Mouse (Mus musculus) mature B cell (primary cell): ENCODE data around the gene Stip1.

ENCODE experiments used
- in situ Hi-C: fragments of 300-500 bp; cut with MboI; formaldehyde crosslinking; loops from 2 replicates; pipeline ENCODE4 v1.14.3; 2019

The Stip1 gene

DNA sequence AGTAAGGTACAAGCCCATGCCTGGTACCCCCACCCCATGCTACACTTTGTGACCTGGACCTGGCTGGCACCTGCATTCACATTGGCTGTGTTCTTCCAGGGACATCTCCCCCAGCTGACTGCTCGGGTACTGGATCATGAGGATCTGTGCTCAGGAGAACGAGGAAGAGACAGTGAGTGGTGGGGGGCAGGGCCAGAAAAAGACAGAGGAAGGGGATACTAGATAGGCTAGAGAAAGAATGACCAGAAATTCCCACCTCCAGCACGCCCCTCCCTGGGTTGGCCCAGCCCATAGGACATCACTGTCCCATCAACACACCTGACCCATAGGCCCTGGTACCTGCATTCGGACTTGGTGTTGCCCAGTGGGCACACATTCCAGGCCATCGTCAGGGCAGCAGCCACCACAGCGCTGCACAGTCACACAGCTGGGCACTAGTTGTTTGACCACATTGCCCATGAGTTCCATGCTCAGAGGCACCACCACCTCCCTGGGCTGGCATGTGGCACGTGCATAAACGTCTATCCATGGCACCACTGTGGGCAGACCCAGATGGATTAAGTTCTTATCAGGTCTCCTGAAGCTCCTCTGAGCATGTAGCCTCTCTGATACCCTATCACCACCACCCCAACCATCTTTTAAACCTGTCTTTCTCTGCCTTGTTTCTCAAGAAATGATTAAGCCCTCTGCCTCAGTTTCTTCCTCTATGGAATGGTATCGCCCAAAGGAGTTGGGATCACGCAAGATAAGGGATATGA lies 53.6 kb downstream of the Stip1 start:
- in situ Hi-C loops: no loop called here

DNA sequence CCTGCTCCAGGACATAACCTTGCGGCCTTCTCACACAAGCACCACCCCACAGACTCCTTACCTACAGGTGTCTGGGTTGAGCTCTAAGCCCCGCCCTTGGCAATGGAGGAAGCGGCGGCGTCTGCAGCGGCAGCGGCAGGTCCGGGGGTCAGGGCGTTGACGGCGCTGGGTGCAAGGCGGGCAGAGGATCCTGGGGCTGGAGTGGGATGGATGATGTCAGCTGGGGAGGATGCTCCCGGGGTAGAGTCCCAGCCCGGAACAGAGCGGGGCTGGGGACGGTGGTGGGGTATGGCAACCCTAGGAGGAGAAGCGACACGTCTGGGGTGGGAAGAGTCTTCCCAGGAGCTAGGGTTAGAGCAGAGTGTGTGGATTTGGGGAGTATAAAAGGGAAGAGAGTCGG lies 54.5 kb downstream of the Stip1 start:
- in situ Hi-C loops: no loop called here

DNA sequence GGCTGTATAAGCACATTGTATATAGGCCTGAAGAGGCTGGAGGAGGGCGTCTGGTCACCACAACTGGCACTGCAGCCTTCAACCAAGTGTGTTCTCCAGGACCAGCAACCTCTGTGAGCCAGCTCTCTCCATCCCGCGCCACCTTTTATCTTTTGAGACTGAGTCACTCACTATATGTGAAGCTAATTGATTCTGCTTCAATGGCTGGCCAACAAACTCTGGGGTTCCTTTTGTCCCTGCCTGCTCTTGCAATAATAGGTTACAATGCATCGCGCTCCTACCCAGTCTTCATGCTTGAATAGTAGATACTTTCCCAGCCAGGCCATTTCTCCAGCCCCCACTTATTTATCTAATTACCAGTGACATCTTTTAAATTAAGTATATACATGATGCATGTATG lies 56.1 kb downstream of the Stip1 start:
- in situ Hi-C loops: no loop called here

DNA sequence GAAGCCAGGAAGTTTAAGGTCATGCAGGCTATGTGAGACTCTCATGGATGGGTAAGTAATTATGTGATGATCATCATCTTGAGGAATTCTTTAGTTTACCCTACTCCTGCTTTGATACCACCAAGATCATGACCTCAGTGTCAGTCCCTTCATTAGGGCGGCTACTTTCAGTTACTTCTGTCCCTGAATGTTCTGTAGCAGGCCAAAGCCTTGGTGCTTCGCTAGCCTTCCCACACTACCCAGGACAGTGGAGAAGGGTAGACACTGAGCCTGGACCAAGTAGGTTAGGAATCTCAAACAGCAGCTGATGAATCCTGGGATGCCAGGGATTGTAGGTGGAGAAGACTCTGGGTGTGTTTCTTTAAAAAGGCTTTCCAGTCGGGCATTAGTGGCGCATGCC lies 58.3 kb downstream of the Stip1 start:
- in situ Hi-C loops: no loop called here

DNA sequence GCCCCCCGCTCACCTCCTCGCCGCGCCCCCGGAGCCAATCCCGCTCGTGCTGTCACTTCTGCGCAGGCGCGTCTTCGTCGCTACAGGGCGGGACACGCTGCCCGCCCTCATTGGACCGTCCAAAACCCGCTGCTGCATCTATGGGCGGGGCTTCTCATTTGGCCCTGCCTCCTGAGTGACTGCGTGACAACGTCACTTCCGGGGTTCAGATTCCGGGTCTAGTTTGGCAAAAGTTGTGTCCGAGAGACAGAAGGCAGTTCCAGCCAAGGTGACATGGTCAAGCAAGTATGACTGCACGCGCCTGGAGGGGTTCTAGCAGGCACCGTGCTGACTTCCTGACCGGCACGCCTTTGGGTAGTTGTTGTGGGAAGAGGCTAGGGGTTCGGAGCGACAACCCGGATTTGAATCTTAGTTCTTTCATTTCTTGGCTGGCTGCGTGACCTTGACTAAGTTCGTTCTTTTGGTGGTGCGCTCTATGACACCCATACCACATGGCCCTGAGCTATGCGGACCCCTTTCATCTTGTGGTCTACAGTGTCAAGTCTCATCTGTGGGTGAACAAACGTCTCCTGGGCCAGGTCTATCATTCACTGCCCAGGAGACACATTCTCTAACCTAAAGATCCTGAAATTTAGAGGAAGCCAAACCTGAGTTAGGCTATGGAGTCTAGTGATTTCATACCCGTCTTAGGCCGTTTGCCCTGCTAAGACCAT lies 59.2 kb downstream of the Stip1 start, which contains the start of gene Fkbp2:
Fkbp2 (minus strand) TSS at position 121 of the 713 bp plus-strand sequence.
- in situ Hi-C loops: no loop called here

- in situ Hi-C loops: no loop called here
Measured at GRCm38 (mm10) chr19:6979486-6980380, 60.0 kb downstream of the Stip1 start.

DNA sequence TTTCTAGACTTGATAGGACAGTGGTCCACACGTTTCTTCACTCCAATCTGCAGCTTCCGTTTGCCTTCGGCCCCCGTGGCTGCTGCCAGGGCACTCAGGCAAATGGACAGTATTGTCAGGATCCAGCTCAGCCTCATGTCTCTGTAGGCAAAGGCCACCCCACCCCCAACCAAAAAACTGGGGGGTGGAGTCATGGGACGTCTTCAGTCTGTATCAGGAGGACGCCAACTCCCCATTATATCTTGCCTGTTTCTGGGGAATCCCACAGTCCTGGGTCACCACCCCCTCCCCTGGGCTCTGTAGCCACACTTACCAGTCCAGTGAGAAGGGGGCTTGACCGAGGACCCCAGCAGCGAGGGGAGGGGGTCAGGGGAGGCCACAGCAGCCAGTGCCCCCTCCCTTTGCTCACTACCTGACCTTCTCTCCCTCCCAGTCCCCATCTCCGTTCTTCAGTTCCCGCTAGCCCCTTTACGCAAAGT lies 60.7 kb downstream of the Stip1 start:
- in situ Hi-C loops: no loop called here

- in situ Hi-C loops: no loop called here
Measured at GRCm38 (mm10) chr19:6978639-6978974, 61.2 kb downstream of the Stip1 start.

- in situ Hi-C loops: no loop called here
Measured at GRCm38 (mm10) chr19:6977759-6978638, 61.8 kb downstream of the Stip1 start.

- in situ Hi-C loops: no loop called here
Measured at GRCm38 (mm10) chr19:6975537-6976521, 63.9 kb downstream of the Stip1 start, which contains the start of gene Plcb3. TSS of gene Plcb3 (minus strand) at chr19:6976470.

DNA sequence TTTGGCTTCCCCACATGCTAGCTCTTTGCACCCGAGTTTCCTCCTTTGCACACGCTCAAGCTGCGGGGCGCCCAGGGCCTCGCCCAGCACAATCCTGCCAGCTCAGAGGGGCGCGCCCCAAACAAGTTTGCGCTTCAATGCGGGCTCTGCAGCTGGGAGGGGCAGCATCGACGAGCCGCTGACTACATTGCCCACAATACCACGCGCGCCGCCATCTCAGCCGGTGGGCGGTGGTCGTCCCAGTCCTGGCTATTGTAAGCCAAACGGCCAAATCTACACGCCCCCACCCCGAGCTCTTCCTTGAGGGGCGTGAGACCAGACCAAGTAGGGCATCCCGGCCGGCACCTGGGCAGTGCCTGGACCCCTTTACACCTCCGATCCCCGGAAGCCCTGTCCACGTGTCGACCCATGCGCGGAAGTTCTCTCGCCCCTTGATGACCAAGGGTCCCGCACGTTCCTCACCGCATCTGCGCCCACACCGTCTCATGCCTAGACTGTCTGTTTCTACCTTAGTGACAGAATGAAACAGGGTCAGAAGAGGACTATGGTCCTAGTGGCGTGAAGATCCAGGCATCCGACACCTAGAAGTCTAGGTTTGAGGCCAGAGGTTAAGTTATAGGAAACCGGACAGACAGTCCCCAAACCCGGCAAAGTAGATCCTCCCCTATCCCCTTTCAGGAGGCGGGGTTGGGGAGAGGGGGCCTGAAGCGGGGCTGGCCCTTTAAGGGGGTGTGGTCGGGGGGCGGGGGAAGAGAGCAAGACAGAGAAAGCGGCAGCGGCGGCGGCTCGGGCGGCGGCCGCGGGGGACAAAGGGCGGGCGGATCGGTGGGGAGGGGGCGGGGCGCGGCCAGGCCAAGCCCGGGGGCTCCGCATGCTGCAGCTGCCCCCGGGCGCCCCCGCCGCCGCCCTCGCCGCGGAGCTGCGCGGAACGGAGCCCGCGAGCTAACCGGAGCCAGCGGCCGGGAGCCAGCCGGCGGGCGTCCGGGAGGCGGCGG lies 65.3 kb downstream of the Stip1 start, which contains the start of gene Ppp1r14b:
Ppp1r14b (plus strand) TSS at position 758 of the 995 bp plus-strand sequence.
- in situ Hi-C loops: no loop called here

- in situ Hi-C loops: no loop called here
Measured at GRCm38 (mm10) chr19:6973581-6974190, 66.1 kb downstream of the Stip1 start.

DNA sequence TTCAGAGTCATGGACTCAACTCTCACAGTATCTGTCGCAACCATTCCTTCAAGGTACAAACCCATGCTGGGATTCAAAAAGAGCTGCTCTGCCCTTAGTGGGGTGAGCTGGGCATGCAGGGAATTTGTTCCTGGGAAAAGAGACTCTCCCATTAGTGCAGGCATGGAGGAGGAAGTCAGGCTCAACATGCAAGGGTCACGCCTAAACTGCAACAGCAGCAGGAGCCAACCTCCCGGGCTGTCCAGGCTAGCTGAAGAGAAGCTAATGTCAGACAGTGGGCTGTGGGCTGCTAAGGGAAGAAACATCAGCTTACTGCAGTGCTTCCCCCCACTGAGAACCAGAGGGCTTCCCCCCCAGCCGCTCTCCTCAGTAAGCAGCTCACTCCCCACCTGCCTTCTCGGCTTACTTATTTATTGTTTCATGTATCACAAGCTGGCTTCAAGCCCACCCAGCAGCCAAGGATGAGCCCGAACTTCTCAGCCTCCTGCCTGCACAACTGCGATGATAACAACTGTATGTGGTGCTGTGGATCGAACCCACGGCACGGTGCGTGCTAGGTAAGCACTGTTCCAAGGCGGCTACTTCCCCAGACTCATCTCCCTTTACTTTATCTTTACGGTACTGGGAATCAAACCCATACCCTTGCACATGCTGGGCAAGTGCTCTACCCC lies 67.4 kb downstream of the Stip1 start:
- in situ Hi-C loops: no loop called here

DNA sequence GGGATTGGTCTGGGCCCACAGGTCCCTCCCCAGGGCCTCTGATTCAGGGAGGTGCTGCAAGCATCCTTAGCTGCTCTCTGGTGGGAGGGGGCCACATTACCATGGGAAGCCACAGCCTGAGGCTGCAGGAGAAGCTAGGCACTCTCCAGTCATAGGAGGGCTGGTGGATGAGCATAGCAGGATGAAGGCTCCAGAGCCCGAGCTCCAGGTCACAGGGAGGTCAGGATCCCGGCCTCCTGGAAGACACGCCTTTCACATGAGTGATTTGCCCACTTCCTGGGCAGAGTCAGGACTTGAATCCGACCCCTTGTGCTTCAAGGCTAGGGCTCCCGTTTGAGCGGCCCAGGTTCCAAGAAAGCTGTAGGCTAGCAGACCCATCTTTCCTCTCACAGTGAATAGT lies 68.1 kb downstream of the Stip1 start:
- in situ Hi-C loops: no loop called here
